Mouse (Mus musculus) ES-Bruce4 (cell line): ENCODE data around the gene Ipo9.

ENCODE experiments used
- CTCF ChIP-seq: IDR thresholded peaks from one replicate; pipeline ENCODE4 v1.8.1; 2011; ENCODE audit warnings: low read depth, low read length
- POLR2A ChIP-seq: IDR thresholded peaks from one replicate; pipeline ENCODE4 v1.8.1; 2011; ENCODE audit warnings: low read length; ENCODE audit not compliant: insufficient read depth

DNA sequence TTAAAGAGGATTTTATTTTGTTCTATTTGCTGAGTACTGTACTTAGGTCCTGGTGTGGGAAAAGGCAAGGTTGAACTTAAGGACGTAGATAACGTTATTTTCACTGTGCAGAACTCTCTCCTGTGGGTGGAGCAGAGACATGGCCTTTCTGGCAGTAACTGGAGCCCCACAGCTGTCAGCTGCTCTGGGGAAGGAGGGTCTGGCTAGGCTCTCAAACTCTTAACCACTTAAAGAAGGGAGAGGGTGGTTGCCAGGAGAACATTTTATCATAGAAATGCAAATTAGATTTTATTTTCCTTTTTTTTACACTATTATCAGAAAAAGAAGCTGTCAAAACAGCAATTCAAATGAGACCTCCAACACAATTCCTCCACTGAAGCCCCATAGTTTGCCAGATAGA, 5.5 kb upstream of the Ipo9 start:
- no peak for TF ChIP-seq CTCF
- no peak for TF ChIP-seq POLR2A
